Mouse (Mus musculus): ENCODE results near the gene Napepld. TPM values are rescaled to one million over a fixed set of nuclear protein-coding genes. Genes with fewer than 3 reads are reported as not detected.

Gene Napepld
- total RNA-seq, 2 experiments from 2014 or later = 3.8 to 6.9 TPM

DNA sequence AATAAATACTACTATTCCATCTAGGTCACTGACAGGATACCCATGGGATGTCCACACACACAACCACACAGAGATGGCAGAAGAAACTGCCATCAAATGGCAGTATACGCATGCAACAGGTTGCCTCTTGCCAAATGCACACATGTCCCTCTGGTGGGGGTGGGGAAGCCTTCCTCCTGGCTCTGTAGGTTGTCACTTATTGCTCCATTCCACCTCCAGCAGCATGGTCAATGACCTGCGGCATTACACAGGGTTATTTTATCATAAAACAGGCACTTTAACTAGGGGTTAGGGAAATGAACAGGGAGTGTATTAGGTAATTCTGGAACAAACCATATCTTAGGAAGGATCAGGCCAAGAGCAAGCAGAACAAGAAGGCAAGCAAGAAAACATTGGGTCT, 31.9 kb downstream of the Napepld start:
- ATAC-seq (replicated peaks; ENCODE audit: poor library complexity) = no peak

DNA sequence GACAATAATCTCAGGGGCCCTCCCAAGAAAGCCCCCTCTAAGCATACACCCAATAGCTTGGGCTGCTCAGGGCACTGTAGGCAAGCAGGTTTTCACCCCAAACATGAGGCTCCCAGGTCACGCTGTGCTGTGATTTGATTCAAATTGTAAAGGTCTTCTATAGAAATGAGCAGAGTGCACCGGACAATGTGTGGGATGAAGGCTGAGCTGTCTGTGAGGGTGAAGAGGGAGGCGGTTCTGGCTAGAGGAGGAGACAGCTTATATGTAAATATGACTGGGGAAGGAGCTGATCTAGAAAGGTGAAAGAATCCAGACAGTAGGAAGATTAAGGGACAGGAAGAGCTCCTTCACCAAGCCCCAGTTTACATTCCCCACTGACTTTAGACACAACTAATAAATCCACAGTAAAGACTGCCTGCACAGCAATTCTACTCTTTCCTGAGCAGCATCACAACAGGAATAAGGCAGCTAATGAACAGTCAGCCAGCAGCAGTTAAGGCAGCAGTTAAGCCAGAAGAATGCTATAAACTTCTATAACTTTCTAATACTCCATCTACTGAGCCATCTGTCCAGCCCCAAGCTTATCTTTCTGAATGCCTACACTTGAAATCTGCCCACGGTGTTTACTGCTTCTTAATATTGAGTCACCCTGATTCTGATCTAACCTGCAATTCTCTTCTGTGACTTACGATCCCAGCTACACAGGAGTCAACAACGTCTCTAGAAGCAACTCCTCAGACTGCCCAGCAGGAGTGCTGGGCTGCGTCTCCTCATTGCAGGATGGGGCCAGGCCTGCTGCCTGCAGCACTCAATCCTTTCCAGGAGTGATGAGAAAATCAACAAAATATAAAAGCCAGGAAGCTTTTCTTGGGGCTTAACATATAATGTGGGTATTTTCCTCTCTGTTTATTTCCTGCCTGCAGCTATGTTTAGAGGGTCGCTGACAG, 33.7 kb downstream of the Napepld start:
- ATAC-seq (replicated peaks; ENCODE audit: poor library complexity) = no peak

DNA sequence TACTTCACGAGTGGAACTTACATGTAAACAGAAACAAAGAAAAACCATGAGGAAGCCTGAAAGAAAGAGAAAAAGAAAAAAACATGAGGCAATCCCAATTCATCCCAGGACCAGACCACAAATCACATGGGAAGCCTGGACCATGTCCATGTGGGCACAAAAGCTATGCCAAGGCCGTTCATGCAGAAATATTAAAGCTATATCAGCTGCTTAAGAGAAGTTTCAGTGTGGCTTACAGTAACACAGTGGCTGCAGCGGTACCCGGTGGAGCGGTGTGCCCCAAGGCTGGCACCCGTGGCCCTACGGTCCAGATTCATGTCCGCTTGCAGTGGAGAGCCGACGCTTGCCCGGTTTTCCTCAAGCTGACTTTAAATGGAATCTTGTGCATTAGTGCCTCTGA, 38.1 kb downstream of the Napepld start:
- ATAC-seq (replicated peaks; ENCODE audit: poor library complexity) = no peak

DNA sequence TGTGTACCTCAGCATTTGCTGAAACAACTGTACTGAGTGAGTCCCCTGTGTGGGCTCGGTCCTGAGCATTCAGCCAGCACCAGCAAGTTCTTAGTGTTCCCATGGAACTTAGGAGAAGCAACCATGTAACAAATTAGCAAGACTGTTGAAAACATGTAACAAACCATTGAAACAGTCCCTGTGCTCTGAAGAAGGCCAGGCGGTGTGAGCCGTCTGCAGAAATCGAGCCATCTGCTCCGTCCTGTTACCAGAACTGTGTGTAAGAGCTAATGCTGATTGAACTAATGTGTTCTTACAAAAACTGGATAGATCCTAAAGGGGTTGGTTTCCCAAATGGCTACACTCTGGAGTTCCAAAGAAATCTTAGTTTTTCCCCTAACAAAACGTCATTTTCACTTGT, 40.3 kb downstream of the Napepld start:
- no peak for ATAC-seq (replicated peaks; ENCODE audit: poor library complexity)

DNA sequence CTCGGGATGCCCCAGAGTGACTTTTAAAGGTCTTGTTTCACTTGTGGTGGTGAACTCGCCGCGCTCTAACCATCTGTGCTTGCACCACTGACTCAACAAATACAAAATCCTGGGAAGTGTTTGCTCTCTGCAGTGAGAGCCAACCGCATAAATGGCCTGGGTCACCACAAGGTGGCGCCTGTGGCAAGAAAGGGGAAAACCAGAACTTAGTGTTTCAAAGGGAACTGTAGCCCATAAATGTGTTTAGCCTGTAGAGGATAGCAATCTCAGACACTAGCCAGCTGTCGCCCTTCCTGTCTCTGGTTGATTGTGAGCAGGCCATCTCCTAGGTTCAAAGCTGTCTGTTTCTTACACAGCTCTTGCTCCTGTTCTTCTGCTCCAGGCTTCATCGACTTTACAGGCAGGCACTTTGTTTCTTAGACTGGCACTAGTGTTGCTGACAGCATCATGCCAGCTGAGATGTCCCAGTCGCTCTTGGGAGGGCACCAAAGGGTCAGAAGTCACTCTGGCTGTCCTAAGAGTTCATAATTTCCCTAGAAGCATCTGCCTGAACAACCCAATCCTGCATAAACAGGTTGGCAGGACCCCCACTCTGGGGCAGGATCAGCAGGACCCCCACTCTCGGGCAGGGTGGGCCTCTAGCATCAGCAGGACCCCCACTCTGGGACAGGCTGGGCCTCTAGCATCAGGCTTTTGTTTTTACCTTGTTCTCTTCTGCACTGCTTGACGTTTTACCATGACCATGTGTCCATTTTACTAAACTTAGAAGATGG, 42.4 kb downstream of the Napepld start:
- ATAC-seq (replicated peaks; ENCODE audit: poor library complexity) = peak; percentile 99

DNA sequence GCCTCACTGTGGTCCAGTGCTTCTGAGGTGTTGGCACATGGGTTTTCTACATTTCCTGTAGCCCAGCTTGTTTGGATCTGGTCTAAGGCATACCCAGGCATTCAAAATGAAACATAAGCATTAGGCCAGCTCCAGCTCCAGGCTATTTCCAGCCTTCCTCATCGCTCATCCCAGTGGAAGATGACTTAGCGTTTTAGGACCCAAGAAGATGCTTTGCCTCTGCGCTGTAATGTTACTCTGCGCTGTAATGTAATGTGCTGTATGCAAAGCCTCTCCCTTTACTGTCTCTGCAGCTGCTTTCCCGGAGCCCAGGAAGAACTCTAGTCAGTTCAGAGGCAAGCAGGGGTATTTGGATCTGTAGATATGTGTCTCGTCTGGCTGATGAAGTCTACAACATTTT, 43.2 kb downstream of the Napepld start:
- no peak for ATAC-seq (replicated peaks; ENCODE audit: poor library complexity)

DNA sequence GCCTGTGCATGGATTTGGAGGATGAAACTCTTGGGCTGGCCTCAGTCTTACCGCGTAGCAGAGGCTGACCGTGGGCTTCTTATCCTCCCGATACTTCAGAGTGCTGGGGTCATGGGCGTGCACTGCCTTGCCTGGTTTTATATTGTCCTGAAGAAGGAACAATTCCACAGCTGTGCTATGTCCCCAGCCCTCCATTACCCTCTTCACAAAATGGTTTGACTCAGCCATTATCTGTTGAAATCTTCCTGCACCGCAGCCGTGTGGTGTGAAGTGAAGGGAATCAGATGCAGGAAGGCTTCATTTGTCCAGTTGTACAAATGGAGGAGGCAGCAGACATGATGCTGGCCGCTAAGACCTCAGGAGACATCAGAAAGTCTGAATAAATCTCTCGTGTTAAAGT, 44.3 kb downstream of the Napepld start:
- ATAC-seq (replicated peaks; ENCODE audit: poor library complexity) = no peak

DNA sequence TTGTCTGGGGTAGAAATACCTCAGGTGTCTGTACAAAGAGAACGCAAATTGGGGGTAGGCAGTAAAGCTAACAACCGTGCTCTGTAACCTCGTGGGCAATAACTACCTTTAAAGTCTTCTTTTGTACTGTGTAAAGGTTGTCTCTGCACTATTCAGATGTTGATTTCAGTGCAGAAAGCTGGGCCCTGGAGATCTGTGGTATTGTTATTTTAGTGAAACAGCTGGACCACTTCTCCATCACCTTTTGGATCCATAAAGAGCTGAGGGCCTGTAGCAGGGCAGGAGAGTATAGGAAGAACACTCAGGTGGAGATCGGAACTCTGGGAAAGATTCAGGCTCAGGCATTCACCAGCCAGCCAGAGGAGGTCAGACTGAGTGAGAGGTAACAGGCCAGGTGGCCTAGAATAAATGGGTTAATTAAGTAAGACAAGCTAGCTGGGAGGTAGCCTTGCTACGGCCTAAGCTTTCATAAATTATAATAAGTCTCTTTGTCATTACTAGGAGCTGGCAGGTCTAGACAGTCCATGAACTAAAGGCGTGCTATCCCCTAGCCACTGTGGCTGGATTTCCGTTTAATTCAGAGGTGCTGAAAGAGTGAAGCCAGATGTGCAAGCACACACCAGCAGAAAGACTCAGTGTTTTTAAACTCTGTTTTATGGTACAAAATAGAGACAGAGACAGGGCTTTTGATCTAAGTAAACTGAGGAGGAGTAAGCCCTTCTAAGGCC, 49.1 kb downstream of the Napepld start:
- no peak for ATAC-seq (replicated peaks; ENCODE audit: poor library complexity)

DNA sequence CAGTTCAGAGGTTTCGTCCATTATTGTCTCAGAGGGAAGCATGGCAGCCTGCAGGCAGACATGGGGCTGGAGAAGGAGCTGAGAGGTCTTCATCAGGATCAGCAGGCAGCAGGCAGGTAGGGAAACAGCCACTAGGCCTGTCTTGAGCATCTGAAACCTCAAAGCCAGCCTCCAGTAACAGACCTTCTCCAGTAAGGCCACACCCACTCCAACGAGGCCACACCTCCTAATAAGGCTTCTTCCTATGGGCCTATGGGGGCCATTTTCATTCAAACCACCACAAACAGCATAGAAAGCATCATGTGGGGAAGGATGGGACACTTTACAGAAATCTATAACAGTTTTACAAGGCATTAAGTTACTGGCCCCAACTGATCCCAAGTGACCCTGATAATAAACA, 50.5 kb downstream of the Napepld start:
- no peak for ATAC-seq (replicated peaks; ENCODE audit: poor library complexity)

DNA sequence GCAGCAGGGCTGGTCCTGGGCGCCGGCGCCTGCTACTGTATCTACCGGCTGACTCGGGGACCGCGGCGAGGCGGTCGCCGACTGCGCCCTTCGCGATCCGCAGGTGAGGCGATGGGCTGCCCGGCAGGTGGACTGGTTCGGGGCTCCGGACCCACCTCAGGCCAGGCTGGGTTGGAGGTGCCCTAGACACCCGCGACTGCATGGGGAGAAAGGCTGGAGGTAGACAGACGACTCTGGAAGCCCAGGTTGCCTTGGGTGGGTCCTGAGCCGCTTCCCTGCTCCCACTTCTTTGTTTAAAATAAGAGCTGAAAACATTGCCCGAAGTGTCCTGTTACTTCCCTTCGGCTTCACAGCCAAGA, 55.1 kb downstream of the Napepld start:
- ATAC-seq (replicated peaks; ENCODE audit: poor library complexity) = no peak

DNA sequence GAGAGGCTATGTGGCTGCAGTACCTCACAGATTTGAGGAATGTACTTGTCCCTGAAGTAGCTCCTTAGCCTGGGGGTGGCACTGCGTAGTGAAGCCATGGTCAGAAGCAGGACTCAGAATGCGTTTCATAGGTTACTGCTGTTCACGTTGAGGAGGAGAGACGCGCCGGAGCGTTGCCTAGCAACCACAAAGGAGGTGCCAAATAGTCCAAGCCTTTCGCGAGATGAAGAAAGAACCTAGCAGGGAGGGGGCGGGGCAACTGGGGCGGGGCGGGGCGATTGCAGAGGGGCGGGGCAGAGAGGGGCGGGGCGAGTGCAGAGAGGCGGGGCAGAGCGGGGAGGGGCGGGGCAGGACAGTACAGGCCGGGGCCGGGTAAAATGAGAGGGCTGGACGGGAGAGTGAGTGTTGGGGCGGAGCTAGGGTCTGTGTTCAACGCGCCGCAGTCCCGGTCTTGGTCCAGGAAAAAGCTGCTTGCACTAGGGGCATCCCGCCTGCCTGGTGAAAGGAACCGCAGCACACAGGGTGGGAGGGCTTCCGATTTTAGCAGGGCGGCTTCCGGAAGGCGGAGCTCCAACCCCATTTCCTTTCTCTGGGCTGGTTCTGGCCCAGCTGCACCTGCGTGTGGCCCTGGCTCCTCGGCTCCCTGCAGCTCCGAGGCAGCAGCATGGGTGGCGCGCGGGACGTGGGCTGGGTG, 55.6 kb downstream of the Napepld start, which contains the start of the genes Fbxl13 and Armc10:
Fbxl13 (minus strand) TSS at position 196 of the 694 bp plus-strand sequence.
Armc10 (plus strand) TSS at position 375 of the 694 bp plus-strand sequence.
- ATAC-seq (replicated peaks; ENCODE audit: poor library complexity) = peak; percentile 88

DNA sequence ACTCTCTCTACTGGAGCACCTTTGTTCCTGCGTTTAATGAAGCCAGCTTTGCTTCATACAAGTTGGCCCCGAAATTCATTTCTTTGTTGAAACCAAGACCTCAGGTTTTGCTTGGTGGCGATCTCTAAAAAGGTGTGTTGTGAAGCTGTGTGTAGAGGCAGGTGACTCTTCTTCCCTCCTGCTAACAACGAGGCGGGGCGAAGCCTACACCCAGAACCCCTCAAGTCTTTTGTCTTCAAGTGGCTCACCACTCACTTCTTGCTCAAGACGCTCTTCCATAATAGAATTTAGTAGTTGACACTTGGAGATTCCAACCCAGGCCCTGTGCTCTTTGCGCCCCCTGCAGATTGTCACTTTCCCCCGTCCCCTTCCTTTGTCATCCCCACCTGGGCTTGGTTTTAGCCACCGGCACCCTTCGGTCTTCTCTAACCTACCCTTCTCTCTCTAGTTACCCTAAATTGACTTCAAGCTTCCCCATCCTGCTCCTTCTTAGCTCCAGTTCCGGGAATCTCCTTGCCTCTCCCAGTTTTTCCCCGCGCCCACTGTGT, 56.2 kb downstream of the Napepld start:
- ATAC-seq (replicated peaks; ENCODE audit: poor library complexity) = 0 out of 2 replicates have a peak, but pooled peaks have one; percentile 9

DNA sequence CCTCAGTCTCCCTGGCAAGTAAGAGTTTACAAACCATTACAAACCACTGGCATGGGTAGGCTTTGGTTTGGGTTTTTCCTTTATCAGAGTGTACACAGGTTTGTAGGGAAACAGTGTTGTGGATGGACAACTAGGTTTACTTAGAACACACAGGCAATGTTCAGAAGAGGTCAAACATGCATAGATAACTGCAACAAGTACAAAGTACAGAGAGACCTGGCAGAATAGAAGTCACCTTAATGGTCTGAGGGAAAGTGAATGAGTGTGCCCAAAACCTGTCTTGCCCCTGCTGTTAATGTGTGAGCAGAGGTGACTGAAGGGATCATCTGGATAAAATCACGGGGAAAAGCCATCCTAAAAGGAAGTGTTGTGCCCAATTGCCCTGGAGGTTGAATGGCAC, 57.6 kb downstream of the Napepld start:
- ATAC-seq (replicated peaks; ENCODE audit: poor library complexity) = no peak

DNA sequence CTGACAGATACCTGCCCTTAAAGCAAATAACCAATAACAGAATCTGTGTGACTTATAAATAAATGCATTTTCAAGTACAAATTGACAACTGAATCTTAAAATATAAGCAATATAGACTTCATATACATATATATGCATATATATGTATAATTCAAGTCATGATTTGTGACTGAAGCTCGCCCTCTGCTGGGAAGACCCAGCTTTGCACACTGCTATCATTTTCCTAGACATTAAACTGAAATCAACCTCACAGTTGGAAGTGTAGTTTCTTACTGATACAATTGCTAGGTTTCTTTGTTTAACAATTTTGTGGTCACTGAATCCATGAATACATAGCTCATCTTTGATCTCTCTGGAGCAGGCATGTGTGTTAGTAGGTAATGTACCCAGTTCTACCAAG, 60.2 kb downstream of the Napepld start:
- ATAC-seq (replicated peaks; ENCODE audit: poor library complexity) = peak; percentile 47

DNA sequence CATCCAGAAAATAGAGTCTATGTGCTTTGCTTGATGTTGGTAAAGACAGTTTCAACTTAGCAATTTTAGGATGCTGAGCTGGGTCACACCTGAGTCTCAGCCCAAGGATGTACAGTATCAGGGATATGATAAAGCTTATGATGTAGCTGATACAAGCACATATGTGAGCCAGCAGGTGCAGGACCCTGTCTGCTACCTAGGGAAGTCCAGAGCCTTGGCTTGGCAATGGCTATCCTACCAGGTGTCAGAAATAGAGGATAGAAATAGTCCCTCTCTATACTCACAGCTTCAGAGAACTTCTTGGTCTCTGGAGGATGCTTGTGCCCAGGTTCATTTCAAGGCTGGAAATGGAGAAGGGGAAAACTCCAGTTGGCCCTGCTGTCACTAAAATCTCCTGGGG, 75.3 kb downstream of the Napepld start:
- ATAC-seq (replicated peaks; ENCODE audit: poor library complexity) = no peak

DNA sequence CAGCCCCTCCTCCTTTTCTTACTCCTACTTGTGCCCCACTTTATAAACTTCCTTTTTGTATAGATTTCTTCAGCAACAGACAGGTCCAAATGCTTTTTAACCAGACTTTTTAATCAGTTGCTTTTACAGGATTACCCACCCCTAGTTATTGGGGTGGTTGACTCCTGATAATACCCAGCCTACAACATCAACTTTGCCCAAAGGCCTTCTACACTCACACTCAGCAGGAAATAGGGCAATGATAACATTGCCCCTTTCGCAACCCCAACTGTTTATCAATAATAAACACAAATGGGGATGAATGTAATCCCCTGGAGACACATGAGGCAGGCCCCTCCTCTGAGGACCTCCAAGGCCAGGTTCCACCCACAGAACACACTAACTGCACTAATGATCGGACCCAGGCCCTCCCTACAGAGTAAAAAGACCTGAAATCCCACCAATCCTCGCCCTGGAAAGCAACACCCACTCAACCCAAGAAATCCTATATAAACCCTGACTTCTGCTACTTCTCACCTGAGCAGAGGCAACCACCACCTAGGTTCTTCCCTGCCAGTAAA, 84.7 kb downstream of the Napepld start:
- ATAC-seq (replicated peaks; ENCODE audit: poor library complexity) = peak; percentile 55

DNA sequence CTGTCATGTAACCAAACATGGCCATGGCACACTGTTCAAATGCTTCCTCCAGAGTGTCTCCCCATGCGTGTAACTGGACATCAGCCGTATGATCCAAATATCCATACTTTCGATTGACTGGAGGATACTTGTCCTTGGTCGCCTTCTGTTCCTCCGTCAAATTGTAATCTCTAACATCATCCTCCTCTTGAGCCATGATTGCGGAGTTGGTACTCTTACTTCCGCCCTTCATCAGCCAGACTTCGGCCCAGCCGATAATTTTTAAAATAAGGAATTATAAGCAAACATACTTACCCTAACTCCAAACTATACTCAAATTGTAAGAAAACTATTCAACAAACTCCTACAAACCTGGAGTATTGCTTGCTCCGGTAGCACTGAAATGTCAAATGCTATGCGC, 86.9 kb downstream of the Napepld start:
- ATAC-seq (replicated peaks; ENCODE audit: poor library complexity) = peak; percentile 45; the same call in 1 of the 2 replicates

Data from megakaryocyte progenitor cell, adult 5-6 weeks (primary cell).